2 mouse cellular contexts compared by ENCODE assay signal in genomic region chr4:132505800-132506199, GRCm38 (mm10).
TF ChIP-seq lines count a peak whose summit lies in the region.

No protein-coding gene starts in this region.

TF ChIP-seq in ES-E14, 5 proteins besides CTCF, POLR2A, EP300 and RAD21:
- TF ChIP-seq ZNF384 (IDR thresholded peaks at IDR 0.05; ENCODE audit: low read depth, low read length) = peak; percentile 89
- TF ChIP-seq MAFK (IDR thresholded peaks at IDR 0.05; ENCODE audit: insufficient read depth, low read depth, low read length) = no peak
TF ChIP-seq in ES-E14: peak in this region for 1.

TF ChIP-seq in myocyte, 11 proteins besides CTCF, POLR2A, EP300 and RAD21 (continued from another document):
- TF ChIP-seq E2F4 (IDR thresholded peaks at IDR 0.05; ENCODE audit: insufficient read depth) = no peak
